8 mouse cellular contexts compared by ENCODE assay signal in the genomic region with DNA sequence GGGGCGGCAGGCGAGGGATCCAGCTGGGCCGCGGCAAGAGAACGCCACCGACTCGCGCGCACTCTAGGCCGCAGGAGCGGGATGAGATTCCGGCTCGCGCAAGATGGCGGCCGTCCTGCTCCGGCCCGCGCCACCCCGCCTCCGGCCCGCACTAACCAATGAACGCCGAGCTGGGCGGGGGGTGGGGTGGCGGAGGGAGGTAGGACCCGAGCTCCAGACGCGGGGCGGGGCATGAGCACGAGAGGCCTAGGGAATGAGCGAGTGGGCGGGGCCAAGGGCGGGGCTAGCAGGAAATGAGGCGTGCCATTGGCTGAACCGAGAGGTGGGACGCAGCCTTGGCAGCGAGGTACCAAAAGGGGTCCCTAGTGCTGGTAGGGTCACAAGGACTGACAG. TPM values are rescaled to one million over a fixed set of nuclear protein-coding genes. Genes with fewer than 3 reads are reported as not detected.
DNase-seq lines count a peak whose midpoint lies in the region; ATAC-seq lines count a peak whose summit lies in the region.

Gene Gm20518 (minus strand): TSS at position 105 of the 393 bp plus-strand sequence.

- no peaks in the 10 kb centered on the region for H3K36me3 ChIP-seq in intestine, embryonic 14.5 days (ENCODE audit: control insufficient read depth, insufficient read depth, low read length)

- H3K4me2 ChIP-seq in intestine, embryonic 14.5 days (ENCODE audit: low read length): peak within 1 kb of the TSS; percentile 58

- H3K27ac ChIP-seq in intestine, embryonic 14.5 days (ENCODE audit: low read depth): peak within 1 kb of the TSS; percentile 91

- intact Hi-C loops in gastrocnemius, postnatal 14 days (cut with DNase I; ENCODE audit: low total_unique reads): no loop called here
- intact Hi-C loops in left cerebral cortex, postnatal 14 days (cut with DNase I): no loop called here

- peak within 1 kb of the TSS; percentile 92 for H3K4me3 ChIP-seq in intestine, embryonic 14.5 days (ENCODE audit: low read depth, low read length)

- peak within 1 kb of the TSS; percentile 93 for H3K9ac ChIP-seq in intestine, embryonic 14.5 days (ENCODE audit: low read length)

- ATAC-seq in intestine, embryonic 14.5 days (replicated peaks; ENCODE audit: low FRiP score, low TSS enrichment, low read depth): peak; percentile 98

- 2% methylated on average over 29 of the region's 38 CpGs for WGBS in intestine, embryonic 14.5 days

- H3K4me1 ChIP-seq in intestine, embryonic 14.5 days (replicated peaks; ENCODE audit: control insufficient read depth, insufficient read depth, low read length): peaks cover 19% of the 10 kb centered on the region

- H3K9me3 ChIP-seq in intestine, embryonic 14.5 days (ENCODE audit: control insufficient read depth, low read length): no peaks in the 10 kb centered on the region

- H3K27me3 ChIP-seq in intestine, embryonic 14.5 days (replicated peaks; ENCODE audit: control insufficient read depth, insufficient read depth, low read length): no peaks in the 10 kb centered on the region

- peak; percentile 99 for DNase-seq in adipocyte (ENCODE audit: low spot score)
- DNase-seq in embryo, embryonic 10 days (ENCODE audit: low spot score): peak; percentile 99
- DNase-seq in gastrocnemius, postnatal 14 days: peak; percentile 99
- DNase-seq in intestine, embryonic 14.5 days (ENCODE audit: low spot score): peak; percentile 99
- DNase-seq in left cerebral cortex, postnatal 14 days (ENCODE audit: low spot score in 2 of 2): peak; percentile 99
- DNase-seq in mesoderm, embryonic 11.5 days (ENCODE audit: low read depth, low spot score): peak; percentile 99
- DNase-seq in right cerebral cortex, postnatal 36 days (ENCODE audit: low spot score in 2 of 2): peak; percentile 98 to 99
- peak; percentile 98 for DNase-seq in yolk sac, embryonic 10.5 days (ENCODE audit: low spot score)

RNA-seq across cellular contexts. Expression of gene Gm20518, which starts in this region (rescaled TPM):
- total RNA-seq in gastrocnemius, postnatal 14 days (2021): under 1 TPM; 0.16 to 0.29 TPM
- 0.20 and 0.37 TPM in 2 replicates for polyA plus RNA-seq in intestine, embryonic 14.5 days (2014; fragmentation: Nextera tagmentation; extraction: Ambion mirVana)
- 1 to 10 TPM; 1.5 to 2.0 TPM for total RNA-seq in left cerebral cortex, postnatal 14 days (2021)

Comparison
In these comparisons a context has a peak if more than half of its experiments do, and no peak if none do; other contexts are left out.
1. Peak in every context shown above with its lines: DNase-seq, ATAC-seq, H3K4me3 ChIP-seq and H3K27ac ChIP-seq.
2. Peak in DNase-seq in gastrocnemius, postnatal 14 days; RNA of the gene not detected or under 1 TPM.
3. Peak in DNase-seq, ATAC-seq, H3K4me3 ChIP-seq, H3K27ac ChIP-seq, H3K9ac ChIP-seq and H3K4me2 ChIP-seq in intestine, embryonic 14.5 days; RNA of the gene not detected or under 1 TPM.